Mouse (Mus musculus) hindbrain, embryonic 16.5 days (tissue): ENCODE measurements around the gene Zfp710. TPM values are rescaled to one million over a fixed set of nuclear protein-coding genes. Genes with fewer than 3 reads are reported as not detected.

Experiments
- ATAC-seq: fragments of 200-750 bp; cut with Nextera tagmentation; 2 replicates; pipeline ENCODE4 v1.8.0; 2017; ENCODE audit warnings: moderate TSS enrichment, moderate library complexity
- H3K27ac ChIP-seq: fragments of 300-500 bp; sonication (generic); 2 replicates; pipeline ENCODE4 v1.5.1; 2014; ENCODE audit warnings: low read depth, mild to moderate bottlenecking, control low read depth, low read length, moderate library complexity
- H3K27me3 ChIP-seq: fragments of 300-500 bp; sonication (generic); replicated peaks from 2 replicates; pipeline ENCODE4 v1.6.1; 2014; ENCODE audit warnings: low read length; ENCODE audit not compliant: control insufficient read depth, insufficient read depth
- H3K36me3 ChIP-seq: fragments of 300-500 bp; sonication (generic); 2 replicates; pipeline ENCODE4 v1.6.1; 2014; ENCODE audit warnings: mild to moderate bottlenecking, low read length, moderate library complexity, mixed read lengths; ENCODE audit not compliant: control insufficient read depth, insufficient read depth
- H3K4me1 ChIP-seq: fragments of 300-500 bp; sonication (generic); 2 replicates; pipeline ENCODE4 v1.6.1; 2014; ENCODE audit warnings: low read depth, low read length; ENCODE audit not compliant: control insufficient read depth, insufficient read depth
- H3K4me2 ChIP-seq: fragments of 300-500 bp; sonication (generic); 2 replicates; pipeline ENCODE4 v1.6.1; 2014; ENCODE audit warnings: mild to moderate bottlenecking, low read length, control low read depth, moderate library complexity
- H3K4me3 ChIP-seq: fragments of 300-500 bp; sonication (generic); 2 replicates; pipeline ENCODE4 v1.5.1; 2014; ENCODE audit warnings: mild to moderate bottlenecking, low read length, control low read depth, moderate library complexity
- H3K9ac ChIP-seq: fragments of 300-500 bp; sonication (generic); 2 replicates; pipeline ENCODE4 v1.6.1; 2014; ENCODE audit warnings: low read depth, mild to moderate bottlenecking, control low read depth, low read length, moderate library complexity
- H3K9me3 ChIP-seq: fragments of 300-500 bp; sonication (generic); 2 replicates; pipeline ENCODE4 v1.6.1; 2014; ENCODE audit warnings: mild to moderate bottlenecking, low read length, moderate library complexity; ENCODE audit not compliant: control insufficient read depth
- WGBS: fragments of 180-500 bp; shearing (Covaris S2); extraction: QIAGEN DNeasy Blood & Tissue Kit; methylation state at CpG from one replicate; pipeline ENCODE4 v1.1.7; 2014; 5-methylcytosine and 5-hydroxymethylcytosine counted together
- polyA plus RNA-seq: library from polyadenylated mRNA; unstranded; fragments of >200 nt; fragmentation: Nextera tagmentation; extraction: Ambion mirVana; gene quantifications from 2 replicates; pipeline ENCODE4 v1.2.1, GENCODE M21; 2015

The Zfp710 gene
- polyA plus RNA-seq, 1 experiment from 2014 or later, result 13.6 TPM

DNA sequence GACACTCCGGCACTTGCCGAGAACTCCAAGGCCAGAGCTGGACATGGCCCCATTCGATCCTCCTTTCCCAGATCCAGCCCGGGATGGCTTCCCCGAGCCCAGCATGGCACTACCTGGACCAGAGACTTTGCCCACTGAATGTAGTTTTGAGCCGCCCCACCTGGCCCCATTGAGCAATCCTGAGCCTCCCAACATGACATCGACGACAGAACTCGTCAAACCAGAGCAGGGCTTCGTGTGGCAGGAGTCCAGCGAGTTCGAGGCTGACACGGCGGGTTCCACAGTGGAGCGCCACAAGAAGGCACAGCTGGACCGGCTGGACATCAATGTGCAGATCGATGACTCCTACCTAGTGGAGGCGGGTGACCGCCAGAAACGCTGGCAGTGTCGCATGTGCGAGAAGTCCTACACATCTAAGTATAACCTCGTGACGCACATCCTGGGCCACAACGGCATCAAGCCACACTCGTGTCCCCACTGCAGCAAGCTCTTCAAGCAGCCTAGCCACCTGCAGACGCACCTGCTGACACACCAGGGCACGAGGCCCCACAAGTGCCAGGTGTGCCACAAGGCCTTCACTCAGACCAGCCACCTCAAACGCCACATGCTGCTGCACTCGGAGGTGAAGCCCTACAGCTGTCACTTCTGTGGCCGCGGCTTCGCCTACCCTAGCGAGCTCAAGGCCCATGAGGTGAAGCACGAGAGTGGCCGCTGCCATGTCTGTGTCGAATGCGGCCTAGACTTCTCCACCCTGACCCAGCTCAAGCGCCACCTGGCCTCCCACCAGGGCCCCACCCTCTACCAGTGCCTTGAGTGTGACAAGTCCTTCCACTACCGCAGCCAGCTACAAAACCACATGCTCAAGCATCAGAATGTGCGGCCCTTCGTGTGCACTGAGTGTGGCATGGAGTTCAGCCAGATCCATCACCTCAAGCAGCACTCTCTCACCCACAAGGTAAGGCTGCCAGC, 57.3 kb downstream of the Zfp710 start:
- WGBS, result 92% methylated on average over 42 of the region's 42 CpGs
- Histone ChIP-seq H3K27me3 (no peaks in the 10 kb centered on the region), H3K27ac (no peak overlapping the region), H3K9me3 (no peaks in the 10 kb centered on the region), H3K9ac (no peak overlapping the region), H3K4me2 (no peak overlapping the region), H3K4me3 (no peak overlapping the region), H3K4me1 (peaks cover 7% of the 10 kb centered on the region), H3K36me3 (peaks cover 17% of the 10 kb centered on the region)
- ATAC-seq, result no peak

GRCm38 (mm10) chr7:80084484-80084931, 59.9 kb downstream of the Zfp710 start:
- peak; percentile 37; the same call in 1 of the 2 replicates for ATAC-seq
- WGBS, result 54% methylated on average over 7 of the region's 7 CpGs
- Histone ChIP-seq H3K4me1 (no peaks in the 10 kb centered on the region), H3K9me3 (no peaks in the 10 kb centered on the region), H3K4me2 (no peak overlapping the region), H3K36me3 (peaks cover 21% of the 10 kb centered on the region), H3K9ac (no peak overlapping the region), H3K4me3 (no peak overlapping the region), H3K27me3 (no peaks in the 10 kb centered on the region), H3K27ac (0 out of 2 replicates have a peak overlapping the region, but pooled peaks have one; percentile 7)

GRCm38 (mm10) chr7:80085970-80086715, 61.5 kb downstream of the Zfp710 start:
- H3K27me3 ChIP-seq, result no peaks in the 10 kb centered on the region
- H3K9me3 ChIP-seq, result no peaks in the 10 kb centered on the region
- no peak overlapping the region for H3K9ac ChIP-seq
- H3K4me1 ChIP-seq, result no peaks in the 10 kb centered on the region
- 82% methylated on average over 33 of the region's 33 CpGs for WGBS
- H3K4me3 ChIP-seq, result no peak overlapping the region
- H3K4me2 ChIP-seq, result no peak overlapping the region
- no peak for ATAC-seq
- H3K36me3 ChIP-seq, result peaks cover 21% of the 10 kb centered on the region
- H3K27ac ChIP-seq, result no peak overlapping the region

DNA sequence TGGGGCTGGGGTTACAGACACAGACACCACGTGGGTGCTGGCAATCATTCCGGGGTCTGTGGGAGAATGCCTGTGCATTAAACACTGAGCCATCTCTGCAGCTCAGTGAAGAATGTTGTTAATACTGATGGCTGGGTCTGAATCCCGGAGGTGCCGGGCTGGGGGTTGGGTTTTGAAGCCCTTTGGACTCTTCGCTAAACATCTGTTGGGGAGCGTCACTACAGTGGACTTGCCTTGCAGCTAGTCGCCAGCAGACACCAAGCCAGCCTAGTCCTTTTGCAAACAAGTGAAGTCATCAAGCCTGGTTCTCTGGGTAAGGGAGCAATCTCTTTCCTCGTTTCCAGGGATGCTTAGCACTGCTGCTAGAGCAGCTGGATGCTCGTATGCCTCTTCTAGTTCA, 63.6 kb downstream of the Zfp710 start:
- Histone ChIP-seq H3K4me3 (no peak overlapping the region), H3K27ac (no peak overlapping the region), H3K4me1 (no peaks in the 10 kb centered on the region), H3K4me2 (no peak overlapping the region), H3K27me3 (no peaks in the 10 kb centered on the region), H3K9ac (no peak overlapping the region), H3K9me3 (no peaks in the 10 kb centered on the region), H3K36me3 (peaks cover 11% of the 10 kb centered on the region)
- ATAC-seq, result no peak
- WGBS, result 90% methylated on average over 9 of the region's 9 CpGs

DNA sequence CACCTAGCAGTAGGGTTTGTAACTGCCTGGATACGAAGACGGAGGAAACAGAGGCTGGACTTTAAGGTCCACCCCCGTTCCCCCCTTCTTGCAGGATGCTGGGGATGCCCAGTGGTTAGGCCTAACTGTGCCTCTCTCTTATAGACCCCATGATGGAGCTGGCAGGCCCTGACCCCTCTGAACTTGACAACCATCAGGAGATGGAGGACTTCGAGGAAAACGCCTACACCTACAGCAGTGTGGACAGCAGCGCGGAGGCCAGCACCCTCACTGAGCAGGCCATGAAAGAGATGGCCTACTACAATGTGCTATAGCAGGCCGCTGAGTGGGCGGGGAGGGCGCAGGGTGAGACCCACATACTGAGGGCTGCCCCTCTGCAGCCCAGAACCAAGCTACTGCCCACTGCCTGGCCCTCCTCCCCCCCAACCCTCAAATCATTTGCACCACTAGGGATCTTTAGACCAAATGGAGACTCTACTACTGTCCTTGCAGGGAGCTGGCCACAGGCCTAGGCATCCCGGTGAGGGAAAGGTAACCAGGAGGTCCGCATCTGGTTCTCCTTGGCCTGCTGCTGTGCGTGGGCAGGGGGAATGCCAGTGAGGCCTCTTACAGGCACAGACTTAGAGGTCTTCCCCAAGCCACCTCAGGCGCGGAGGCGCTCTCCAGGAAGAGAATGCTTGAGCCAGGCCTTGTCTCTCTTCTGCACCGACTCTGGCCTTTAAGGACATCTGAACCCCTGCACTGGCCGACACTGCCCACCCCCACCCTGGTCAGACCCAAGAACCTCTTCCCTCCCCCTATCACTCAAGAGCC, 65.8 kb downstream of the Zfp710 start:
- ATAC-seq, result no peak
- WGBS, result 82% methylated on average over 18 of the region's 18 CpGs
- Histone ChIP-seq H3K27me3 (no peaks in the 10 kb centered on the region), H3K9ac (no peak overlapping the region), H3K9me3 (no peaks in the 10 kb centered on the region), H3K4me1 (no peaks in the 10 kb centered on the region), H3K4me2 (no peak overlapping the region), H3K27ac (no peak overlapping the region), H3K4me3 (no peak overlapping the region), H3K36me3 (peaks cover 19% of the 10 kb centered on the region)

DNA sequence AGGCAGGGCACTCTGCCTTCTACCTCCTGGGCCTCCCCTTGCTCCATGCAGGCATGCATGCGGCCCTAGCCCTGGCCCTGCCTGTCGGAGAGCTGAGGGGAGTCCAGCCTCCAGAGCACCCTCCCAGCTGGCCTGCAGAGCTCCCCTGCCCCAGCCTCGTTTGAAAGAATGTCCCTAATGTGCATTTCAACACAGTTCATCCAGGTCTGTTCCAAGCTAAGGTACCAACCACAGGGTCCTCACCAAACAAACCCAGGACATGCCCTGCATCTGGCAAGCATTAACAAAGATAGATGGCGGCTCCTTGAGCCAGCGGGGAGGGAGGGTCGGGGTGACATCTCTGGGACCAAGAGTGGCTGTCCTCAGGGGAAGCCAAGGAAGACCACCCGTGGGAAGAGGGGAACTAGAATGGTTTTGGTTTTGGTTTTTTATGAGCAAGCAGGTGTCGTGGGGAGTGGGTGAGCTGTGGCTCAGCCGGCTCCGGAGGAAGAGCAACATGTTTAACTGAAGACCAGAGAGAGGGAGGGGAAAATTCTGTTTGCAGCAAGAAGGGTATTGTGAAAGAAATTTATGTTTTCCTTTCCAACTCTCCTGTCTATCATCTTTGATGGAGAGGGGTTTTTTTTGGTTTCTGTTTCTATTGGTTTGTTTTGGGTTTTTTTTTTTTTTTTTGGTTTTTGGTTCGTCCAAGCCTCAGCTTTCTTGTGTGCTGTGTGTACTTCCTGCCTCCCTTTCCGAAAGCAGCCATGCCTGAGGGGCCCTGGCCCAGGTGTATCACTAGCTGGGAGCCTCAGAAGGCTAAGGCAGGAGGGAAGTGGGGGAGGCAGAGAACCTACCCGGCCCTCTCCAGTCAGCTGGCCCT, 66.6 kb downstream of the Zfp710 start:
- WGBS, result 65% methylated on average over 13 of the region's 13 CpGs
- no peak overlapping the region for H3K27ac ChIP-seq
- H3K27me3 ChIP-seq, result no peaks in the 10 kb centered on the region
- no peak overlapping the region for H3K4me3 ChIP-seq
- H3K36me3 ChIP-seq, result peaks cover 23% of the 10 kb centered on the region
- H3K4me1 ChIP-seq, result no peaks in the 10 kb centered on the region
- no peak overlapping the region for H3K4me2 ChIP-seq
- no peaks in the 10 kb centered on the region for H3K9me3 ChIP-seq
- no peak overlapping the region for H3K9ac ChIP-seq
- ATAC-seq, result no peak

GRCm38 (mm10) chr7:80091866-80092210, 67.2 kb downstream of the Zfp710 start:
- WGBS, result 74% methylated on average over 4 of the region's 4 CpGs
- Histone ChIP-seq H3K9me3 (no peaks in the 10 kb centered on the region), H3K9ac (no peak overlapping the region), H3K4me3 (no peak overlapping the region), H3K36me3 (peaks cover 22% of the 10 kb centered on the region), H3K4me1 (no peaks in the 10 kb centered on the region), H3K4me2 (no peak overlapping the region), H3K27me3 (no peaks in the 10 kb centered on the region), H3K27ac (no peak overlapping the region)
- ATAC-seq, result no peak

- H3K4me2 ChIP-seq, result no peak overlapping the region
- H3K4me1 ChIP-seq, result no peaks in the 10 kb centered on the region
- no peak overlapping the region for H3K9ac ChIP-seq
- no peak overlapping the region; the same call in 1 of the 2 replicates for H3K27ac ChIP-seq
- no peaks in the 10 kb centered on the region for H3K9me3 ChIP-seq
- ATAC-seq, result peak; percentile 56
- H3K27me3 ChIP-seq, result no peaks in the 10 kb centered on the region
- peaks cover 26% of the 10 kb centered on the region for H3K36me3 ChIP-seq
- 57% methylated on average over 9 of the region's 9 CpGs for WGBS
- H3K4me3 ChIP-seq, result no peak overlapping the region
Measured at GRCm38 (mm10) chr7:80092351-80093046, 67.9 kb downstream of the Zfp710 start.
